Mouse (Mus musculus) myocyte (in vitro differentiated cells): ENCODE results near the gene Plce1.
"Not testable (repeated sequence)": the region's sequence is repeated elsewhere in the genome, so short reads cannot be mapped to it uniquely, and the experiment has no call there.

Experiments used
- MAX ChIP-seq: IDR thresholded peaks from one replicate; pipeline ENCODE4 v1.6.1; 2011; ENCODE audit warnings: low read depth, mild to moderate bottlenecking, control low read depth
- POLR2A ChIP-seq: IDR thresholded peaks from one replicate; pipeline ENCODE4 v1.6.1; 2011; ENCODE audit warnings: low read depth, mild to moderate bottlenecking, control low read depth, moderate library complexity; ENCODE audit not compliant: insufficient read length

GRCm38 (mm10) chr19:38561887-38562286, 81.0 kb downstream of the Plce1 start:
- not testable (repeated sequence) for TF ChIP-seq POLR2A, MAX
